Mouse (Mus musculus) MEL (cell line): ENCODE measurements around the gene Trpm2.

Experiments
- CTCF ChIP-seq, 3 experiments: IDR thresholded peaks in 2 of 3; conservative IDR thresholded peaks in 1 of 3; 2 replicates each; pipeline ENCODE4 v1.5.1; 2011 to 2012; ENCODE audit warnings: low read length in 3 of 3, low read depth in 2 of 3, mild to moderate bottlenecking in 2 of 3, improper control_type of control experiment in 1 of 3, inconsistent platforms in 1 of 3, mixed read lengths in 1 of 3, moderate library complexity in 1 of 3; ENCODE audit not compliant: control insufficient read depth in 1 of 3, insufficient read depth in 1 of 3, poor library complexity in 1 of 3, severe bottlenecking in 1 of 3
- EP300 ChIP-seq, 2 experiments: IDR thresholded peaks; 2 replicates each; pipeline ENCODE4 v1.6.1; 2011; ENCODE audit warnings: improper control_type of control experiment in 2 of 2, low read length in 2 of 2, low read depth in 1 of 2, mild to moderate bottlenecking in 1 of 2
- MAX ChIP-seq: IDR thresholded peaks from 2 replicates; pipeline ENCODE4 v1.6.1; 2011; ENCODE audit warnings: low read length, improper control_type of control experiment
- POLR2A ChIP-seq, 2 experiments: IDR thresholded peaks; 2 replicates each; pipeline ENCODE4 v1.6.1; 2011 to 2012; ENCODE audit warnings: low read length in 2 of 2, mild to moderate bottlenecking in 2 of 2, control low read depth in 1 of 2, improper control_type of control experiment in 1 of 2, low read depth in 1 of 2, moderate library complexity in 1 of 2; ENCODE audit not compliant: control insufficient read depth in 1 of 2, insufficient read depth in 1 of 2, poor library complexity in 1 of 2
- RCOR1 ChIP-seq: IDR thresholded peaks from 2 replicates; pipeline ENCODE4 v1.6.1; 2012; ENCODE audit warnings: low read depth, mild to moderate bottlenecking, inconsistent platforms, low read length, improper control_type of control experiment
- USF1 ChIP-seq: IDR thresholded peaks from 2 replicates; pipeline ENCODE4 v1.6.1; 2014; ENCODE audit warnings: low read depth, mild to moderate bottlenecking, inconsistent platforms, low read length, improper control_type of control experiment, moderate library complexity

- no peak for TF ChIP-seq POLR2A (IDR thresholded peaks at IDR 0.05; ENCODE audit: control insufficient read depth in 1 of 2, insufficient read depth in 1 of 2, low read depth in 1 of 2, low read length in 2 of 2, poor library complexity in 1 of 2)
- no peak for TF ChIP-seq MAX
- no peak for TF ChIP-seq EP300 (IDR thresholded peaks at IDR 0.05; ENCODE audit: low read depth in 1 of 2, low read length in 2 of 2)
- no peak for TF ChIP-seq USF1
- no peak for TF ChIP-seq CTCF (IDR thresholded peaks at IDR 0.05 in 2 of 3, conservative IDR thresholded peaks at IDR 0.05 in 1 of 3; ENCODE audit: control insufficient read depth in 1 of 3, insufficient read depth in 1 of 3, low read depth in 2 of 3, low read length in 3 of 3, poor library complexity in 1 of 3, severe bottlenecking in 1 of 3)
- TF ChIP-seq RCOR1 = no peak
Observed at GRCm38 (mm10) chr10:77869651-77870050, 100.7 kb downstream of the Trpm2 start.
